Mouse (Mus musculus) forebrain, embryonic 14.5 days (tissue): ENCODE measurements around the gene Wipf1. TPM values are rescaled to one million over a fixed set of nuclear protein-coding genes. Genes with fewer than 3 reads are reported as not detected.

Experiments
- ATAC-seq: fragments of 200-750 bp; cut with Nextera tagmentation; 2 replicates; pipeline ENCODE4 v1.8.0; 2017; ENCODE audit warnings: mild to moderate bottlenecking, moderate library complexity
- DNase-seq: peaks from one replicate; pipeline ENCODE4 v3.0.0-alpha.2; 2015; ENCODE audit warnings: low spot score
- H3K27ac ChIP-seq: fragments of 300-500 bp; sonication (generic); 2 replicates; pipeline ENCODE4 v1.5.1; 2014; ENCODE audit warnings: low read depth, mild to moderate bottlenecking, control low read depth, low read length, moderate library complexity
- H3K27me3 ChIP-seq: fragments of 300-500 bp; sonication (generic); replicated peaks from 2 replicates; pipeline ENCODE4 v1.6.1; 2014; ENCODE audit warnings: low read length, control low read depth, mixed read lengths; ENCODE audit not compliant: control insufficient read depth, insufficient read depth
- H3K36me3 ChIP-seq: fragments of 300-500 bp; sonication (generic); 2 replicates; pipeline ENCODE4 v1.6.1; 2014; ENCODE audit warnings: low read length, control low read depth; ENCODE audit not compliant: control insufficient read depth, insufficient read depth
- H3K4me1 ChIP-seq: fragments of 300-500 bp; sonication (generic); 2 replicates; pipeline ENCODE4 v1.6.1; 2014; ENCODE audit warnings: antibody characterized with exemption, low read length, control low read depth; ENCODE audit not compliant: control insufficient read depth, insufficient read depth
- H3K4me2 ChIP-seq: fragments of 300-500 bp; sonication (generic); 2 replicates; pipeline ENCODE4 v1.6.1; 2014; ENCODE audit warnings: mild to moderate bottlenecking, control low read depth, low read length
- H3K4me3 ChIP-seq: fragments of 300-500 bp; sonication (generic); 2 replicates; pipeline ENCODE4 v1.5.1; 2014; ENCODE audit warnings: low read depth, low read length, control low read depth
- H3K9ac ChIP-seq: fragments of 300-500 bp; sonication (generic); 2 replicates; pipeline ENCODE4 v1.6.1; 2014; ENCODE audit warnings: mild to moderate bottlenecking, low read length, control low read depth, moderate library complexity
- H3K9me3 ChIP-seq: fragments of 300-500 bp; sonication (generic); replicated peaks from 2 replicates; pipeline ENCODE4 v1.6.1; 2016; ENCODE audit warnings: low read length, control low read depth, mixed read lengths; ENCODE audit not compliant: control insufficient read depth
- whole genome bisulfite sequencing: fragments of 180-500 bp; shearing (Covaris S2); extraction: QIAGEN DNeasy Blood & Tissue Kit; methylation state at CpG from one replicate; pipeline ENCODE4 v1.1.7; 2014; 5-methylcytosine and 5-hydroxymethylcytosine counted together
- polyA plus RNA-seq: library from polyadenylated mRNA; unstranded; fragments of >200 nt; fragmentation: Nextera tagmentation; extraction: Ambion mirVana; gene quantifications from 2 replicates; pipeline ENCODE4 v1.2.1, GENCODE M21; 2014

Gene Wipf1
- polyA plus RNA-seq, 1 experiment from 2014 or later = 2.5 TPM

DNA sequence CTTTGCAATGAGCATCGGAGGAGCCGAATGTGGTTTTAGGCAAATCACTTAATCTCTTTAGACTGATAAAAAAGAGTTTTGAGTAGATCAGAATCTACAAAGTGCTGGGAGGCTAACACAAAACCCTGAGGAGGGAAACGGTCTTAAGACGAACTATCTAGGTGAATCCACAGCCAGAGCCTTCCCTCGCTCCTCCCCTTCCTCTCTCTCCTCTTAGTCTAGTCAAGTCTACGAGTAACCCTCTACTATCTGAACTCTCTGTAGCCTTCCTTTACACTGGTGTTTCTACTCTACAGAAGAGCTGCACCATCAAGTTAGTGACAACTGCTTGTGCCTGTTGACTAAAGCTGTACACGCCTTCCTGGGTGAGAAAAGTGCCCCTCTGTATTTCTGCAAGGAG is 77.0 kb downstream of the Wipf1 start:
- H3K27ac ChIP-seq = no peak overlapping the region
- WGBS = 85% methylated on average over 7 of the region's 7 CpGs
- no peak overlapping the region for H3K4me3 ChIP-seq
- H3K9me3 ChIP-seq = no peaks in the 10 kb centered on the region
- ATAC-seq (no peak), DNase-seq (no peak)
- H3K27me3 ChIP-seq = no peaks in the 10 kb centered on the region
- peaks cover 6% of the 10 kb centered on the region for H3K4me1 ChIP-seq
- H3K36me3 ChIP-seq = no peaks in the 10 kb centered on the region
- no peak overlapping the region for H3K9ac ChIP-seq
- no peak overlapping the region for H3K4me2 ChIP-seq

DNA sequence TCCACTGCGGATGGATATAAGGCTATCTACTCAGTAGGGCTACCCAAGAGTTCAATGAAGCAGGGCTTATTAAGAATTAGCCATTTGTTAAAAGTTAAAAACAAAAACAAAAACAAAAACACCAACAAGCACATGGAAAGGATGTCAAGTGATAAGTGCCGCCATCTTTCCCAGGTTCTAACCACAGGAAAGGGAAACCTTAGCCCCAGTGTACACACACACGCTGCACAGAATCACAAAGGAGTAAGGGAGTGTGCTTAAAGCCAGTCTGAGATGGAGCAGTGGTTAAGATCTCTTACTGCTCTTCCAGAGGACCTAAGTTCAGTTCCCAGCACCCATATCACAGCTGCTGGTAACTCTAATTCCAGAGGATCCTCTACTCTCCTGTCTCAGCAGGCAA is 78.0 kb downstream of the Wipf1 start:
- ATAC-seq (no peak), DNase-seq (no peak)
- 100% methylated on average over 3 of the region's 3 CpGs for WGBS

DNA sequence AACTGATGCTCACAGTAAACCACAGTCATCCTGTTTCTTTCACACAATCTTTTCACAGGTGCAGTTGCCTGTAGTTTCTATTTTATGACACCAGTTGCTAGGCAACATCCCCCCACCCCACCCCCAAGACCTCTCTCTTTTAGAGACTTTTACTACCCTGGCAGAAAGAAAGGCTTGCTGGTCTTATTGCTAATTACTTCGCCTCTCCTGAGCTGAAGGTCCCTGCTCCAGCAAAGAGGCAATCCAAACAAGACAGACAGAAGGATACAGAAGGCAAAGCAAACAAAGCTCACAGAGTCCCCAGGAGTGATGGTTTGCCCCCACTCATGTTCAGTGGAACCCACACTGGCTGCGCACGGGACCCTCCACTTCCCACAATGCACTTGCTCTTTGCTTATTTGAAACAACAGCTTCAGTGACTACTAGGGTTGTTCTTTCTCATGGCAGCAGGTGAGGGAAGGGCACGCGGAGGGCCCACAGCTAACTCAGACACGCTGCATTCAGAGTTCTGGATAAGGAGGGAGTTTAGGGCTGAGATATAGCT is 79.3 kb downstream of the Wipf1 start:
- Histone ChIP-seq H3K27ac (no peak overlapping the region), H3K9ac (no peak overlapping the region), H3K36me3 (no peaks in the 10 kb centered on the region), H3K4me3 (no peak overlapping the region), H3K4me1 (peaks cover 6% of the 10 kb centered on the region), H3K9me3 (no peaks in the 10 kb centered on the region), H3K27me3 (no peaks in the 10 kb centered on the region), H3K4me2 (no peak overlapping the region)
- ATAC-seq (no peak), DNase-seq (no peak)
- WGBS = 25% methylated on average over 6 of the region's 6 CpGs

More for the DNA sequence above, 78.0 kb downstream of the Wipf1 start:
- Histone ChIP-seq H3K9ac (no peak overlapping the region), H3K27ac (no peak overlapping the region), H3K27me3 (no peaks in the 10 kb centered on the region), H3K4me1 (peaks cover 6% of the 10 kb centered on the region), H3K4me3 (no peak overlapping the region), H3K4me2 (no peak overlapping the region), H3K9me3 (no peaks in the 10 kb centered on the region), H3K36me3 (no peaks in the 10 kb centered on the region)

DNA sequence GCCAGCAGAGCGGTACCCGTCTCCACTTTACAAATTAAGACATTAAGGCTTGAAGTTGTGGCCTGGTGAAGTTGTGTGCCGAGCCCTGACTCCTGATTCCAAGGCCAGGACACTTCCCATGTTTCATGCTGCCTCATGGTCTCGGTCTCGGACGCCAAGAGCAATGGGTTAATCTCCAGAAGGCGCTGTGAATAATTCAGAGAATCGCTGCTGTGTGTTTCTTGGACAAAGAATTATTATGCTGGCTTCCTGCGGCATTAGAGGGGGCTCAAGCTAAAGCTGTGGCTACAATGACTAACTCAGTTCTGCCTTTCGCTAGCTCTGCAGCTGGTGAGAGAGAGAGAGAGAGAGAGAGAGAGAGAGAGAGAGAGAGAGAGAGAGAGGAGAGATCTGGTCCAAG is 85.5 kb downstream of the Wipf1 start:
- DNase-seq = no peak
- H3K9ac ChIP-seq = no peak overlapping the region
- H3K36me3 ChIP-seq = no peaks in the 10 kb centered on the region
- H3K4me1 ChIP-seq = peaks cover 2% of the 10 kb centered on the region; the same call in 1 of the 2 replicates
- no peak overlapping the region for H3K4me2 ChIP-seq
- no peaks in the 10 kb centered on the region for H3K27me3 ChIP-seq
- H3K4me3 ChIP-seq = no peak overlapping the region
- H3K27ac ChIP-seq = no peak overlapping the region
- 73% methylated on average over 10 of the region's 10 CpGs for WGBS
- no peak for ATAC-seq
- H3K9me3 ChIP-seq = no peaks in the 10 kb centered on the region

DNA sequence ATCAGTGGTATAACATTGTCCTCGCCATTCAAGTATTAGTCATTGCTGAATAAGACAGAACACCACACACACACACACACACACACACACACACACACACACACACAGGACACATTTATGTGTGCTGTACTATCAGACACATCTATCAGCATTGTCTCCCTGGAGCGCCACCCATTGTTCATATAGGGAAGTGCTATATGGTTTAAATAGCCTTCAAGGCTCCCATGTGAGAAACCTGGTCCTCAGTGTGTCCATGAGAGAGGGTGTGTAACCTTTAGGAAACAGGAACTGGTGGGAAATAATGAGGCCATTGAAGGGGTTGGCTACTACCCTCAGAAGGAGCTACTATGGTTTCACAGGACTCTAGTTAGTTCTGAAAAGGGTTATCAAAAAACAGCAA is 87.5 kb downstream of the Wipf1 start:
- WGBS = 69% methylated on average over 2 of the region's 2 CpGs
- no peaks in the 10 kb centered on the region for H3K9me3 ChIP-seq
- no peak overlapping the region for H3K27ac ChIP-seq
- no peak overlapping the region for H3K4me2 ChIP-seq
- no peaks in the 10 kb centered on the region for H3K4me1 ChIP-seq
- H3K36me3 ChIP-seq = no peaks in the 10 kb centered on the region
- H3K9ac ChIP-seq = no peak overlapping the region
- H3K27me3 ChIP-seq = no peaks in the 10 kb centered on the region
- no peak for DNase-seq
- ATAC-seq = no peak
- no peak overlapping the region for H3K4me3 ChIP-seq

DNA sequence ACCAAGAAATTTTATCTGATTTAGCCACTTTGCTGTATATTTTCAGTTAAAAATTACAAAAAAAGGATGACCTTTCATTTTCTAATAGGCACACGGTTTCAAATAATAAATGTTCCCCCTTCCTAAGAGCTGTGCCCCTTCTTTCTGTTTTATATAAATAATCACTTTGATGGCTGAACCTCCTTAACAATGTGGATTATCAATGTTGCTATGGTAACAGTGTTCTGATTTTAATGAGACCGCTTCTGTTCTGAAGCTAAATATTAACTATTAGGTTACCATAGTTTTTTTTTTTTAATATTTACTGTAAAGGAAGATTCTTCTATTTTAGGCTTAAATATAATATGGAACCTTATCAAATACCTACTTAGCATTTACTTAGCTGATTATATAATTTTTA is 89.2 kb downstream of the Wipf1 start:
- Histone ChIP-seq H3K36me3 (no peaks in the 10 kb centered on the region), H3K27me3 (no peaks in the 10 kb centered on the region), H3K4me2 (no peak overlapping the region), H3K9me3 (no peaks in the 10 kb centered on the region), H3K9ac (no peak overlapping the region), H3K4me3 (no peak overlapping the region), H3K4me1 (no peaks in the 10 kb centered on the region), H3K27ac (no peak overlapping the region)
- DNase-seq = peak; percentile 52
- ATAC-seq = no peak
- 30% methylated on average over 2 of the region's 2 CpGs for WGBS

DNA sequence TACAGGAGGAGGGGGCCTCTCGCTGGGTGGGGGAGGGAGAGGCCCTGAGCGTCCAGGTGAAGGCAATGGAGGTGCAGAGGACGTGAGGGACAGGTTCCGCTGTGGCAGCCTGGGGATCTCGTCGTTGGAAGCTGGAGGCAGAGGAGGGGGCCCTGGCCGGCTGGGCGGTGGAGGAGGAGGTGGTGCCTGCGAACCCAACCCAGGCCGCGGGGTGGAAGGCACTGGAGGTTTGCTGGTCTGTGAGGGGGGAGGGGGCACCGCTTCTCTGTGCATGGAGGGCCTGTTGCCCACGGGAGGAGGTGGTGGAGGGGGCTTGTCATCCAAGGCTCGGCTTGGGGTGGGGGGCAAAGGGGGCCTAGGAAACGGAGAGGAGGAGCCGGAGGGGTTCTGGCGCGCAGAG is 92.6 kb downstream of the Wipf1 start:
- Histone ChIP-seq H3K9ac (no peak overlapping the region), H3K9me3 (no peaks in the 10 kb centered on the region), H3K36me3 (no peaks in the 10 kb centered on the region), H3K4me3 (no peak overlapping the region), H3K4me1 (no peaks in the 10 kb centered on the region), H3K4me2 (no peak overlapping the region), H3K27me3 (no peaks in the 10 kb centered on the region), H3K27ac (no peak overlapping the region)
- DNase-seq (no peak), ATAC-seq (no peak)
- WGBS = 43% methylated on average over 18 of the region's 18 CpGs

DNA sequence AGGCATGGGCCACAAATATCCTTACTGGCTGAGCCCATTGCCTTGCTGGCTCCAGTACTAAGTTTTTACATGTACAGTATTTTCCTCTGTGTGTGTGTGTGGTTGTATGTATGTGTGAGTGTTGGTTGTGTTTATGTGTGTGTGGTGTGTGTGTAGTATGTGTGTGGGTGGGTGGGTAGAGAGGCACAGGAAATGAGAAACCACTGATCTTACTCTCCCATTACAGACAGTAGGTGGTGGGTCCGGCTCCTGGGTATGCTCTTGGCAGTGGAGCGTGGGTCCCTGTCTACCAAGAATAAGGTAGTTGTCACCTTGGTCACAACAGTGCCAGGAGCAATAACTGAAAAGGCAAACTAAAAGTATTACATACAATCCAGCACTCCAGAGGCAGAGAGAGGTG is 93.7 kb downstream of the Wipf1 start:
- no peaks in the 10 kb centered on the region for H3K27me3 ChIP-seq
- no peak overlapping the region for H3K4me3 ChIP-seq
- no peak overlapping the region for H3K9ac ChIP-seq
- DNase-seq (no peak), ATAC-seq (no peak)
- H3K4me1 ChIP-seq = no peaks in the 10 kb centered on the region
- 100% methylated on average over 2 of the region's 2 CpGs for WGBS
- no peaks in the 10 kb centered on the region for H3K9me3 ChIP-seq
- H3K27ac ChIP-seq = no peak overlapping the region
- H3K36me3 ChIP-seq = no peaks in the 10 kb centered on the region
- H3K4me2 ChIP-seq = no peak overlapping the region

DNA sequence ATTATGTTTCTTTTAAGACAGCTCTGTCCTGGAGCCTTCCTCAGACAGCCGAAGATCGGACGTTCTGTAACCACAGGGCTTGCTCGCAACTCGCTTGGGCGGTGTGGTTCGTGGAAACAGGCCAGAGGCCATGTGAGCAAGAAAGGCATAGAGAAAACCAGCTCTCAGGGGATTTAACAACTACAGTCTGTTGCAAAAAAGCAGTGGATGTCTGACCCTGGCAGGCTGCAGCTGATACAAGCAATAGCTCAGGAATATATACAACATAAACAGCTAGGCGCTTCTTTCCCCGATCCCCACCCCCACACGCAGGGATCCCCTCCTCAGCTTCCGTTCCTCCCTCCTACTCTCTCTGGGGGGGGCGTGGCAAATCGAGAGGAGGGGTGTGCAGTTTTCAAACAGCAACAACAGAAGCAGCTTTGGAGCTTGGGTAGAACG is 97.6 kb downstream of the Wipf1 start:
- Histone ChIP-seq H3K27me3 (no peaks in the 10 kb centered on the region), H3K36me3 (no peaks in the 10 kb centered on the region), H3K27ac (no peak overlapping the region), H3K9ac (no peak overlapping the region), H3K4me1 (no peaks in the 10 kb centered on the region), H3K9me3 (no peaks in the 10 kb centered on the region), H3K4me3 (peak overlapping the region; percentile 6; the same call in 1 of the 2 replicates), H3K4me2 (peak overlapping the region; percentile 28; the same call in 1 of the 2 replicates)
- ATAC-seq (0 out of 2 replicates have a peak, but pooled peaks have one; percentile 54), DNase-seq (peak; percentile 57)
- WGBS = 32% methylated on average over 14 of the region's 14 CpGs
